Mouse (Mus musculus): Measurements from ENCODE around the gene Vmn2r4. TPM values are rescaled to one million over a fixed set of nuclear protein-coding genes. Genes with fewer than 3 reads are reported as not detected.
"Not testable (repeated sequence)": the region's sequence is repeated elsewhere in the genome, so short reads cannot be mapped to it uniquely, and the experiment has no call there.

Gene Vmn2r4
- not detected in 2 replicates for polyA plus RNA-seq (2014; fragmentation: Nextera tagmentation; extraction: Ambion mirVana)

- H3K4me3 ChIP-seq (ENCODE audit: low read depth, low read length); DNase-seq (ENCODE audit: low spot score); H3K4me1 ChIP-seq (replicated peaks; ENCODE audit: control insufficient read depth, insufficient read depth, low read length); H3K9me3 ChIP-seq (ENCODE audit: control insufficient read depth, low read length); H3K4me2 ChIP-seq (ENCODE audit: low read depth, low read length, severe bottlenecking); H3K9ac ChIP-seq (ENCODE audit: low read length); H3K27ac ChIP-seq (ENCODE audit: low read depth, low read length); H3K27me3 ChIP-seq (ENCODE audit: control insufficient read depth, insufficient read depth, low read length); H3K36me3 ChIP-seq (ENCODE audit: control insufficient read depth, insufficient read depth, low read length); ATAC-seq (replicated peaks; ENCODE audit: low FRiP score): not testable (repeated sequence)
- WGBS = 85% methylated on average over 3 of the region's 3 CpGs
These were observed at the start of gene Vmn2r4 for GRCm38 (mm10) chr3:64415268-64415667. Gene Vmn2r4, minus strand, starts transcription at chr3:64415368.

- H3K4me3 ChIP-seq (ENCODE audit: low read depth, low read length); H3K36me3 ChIP-seq (ENCODE audit: control insufficient read depth, insufficient read depth, low read length); H3K27me3 ChIP-seq (ENCODE audit: control insufficient read depth, insufficient read depth, low read length); H3K4me2 ChIP-seq (ENCODE audit: low read depth, low read length, severe bottlenecking); H3K27ac ChIP-seq (ENCODE audit: low read depth, low read length); ATAC-seq (replicated peaks; ENCODE audit: low FRiP score); H3K4me1 ChIP-seq (replicated peaks; ENCODE audit: control insufficient read depth, insufficient read depth, low read length); H3K9me3 ChIP-seq (ENCODE audit: control insufficient read depth, low read length); H3K9ac ChIP-seq (ENCODE audit: low read length); DNase-seq (ENCODE audit: low spot score): not testable (repeated sequence)
- 89% methylated on average over 7 of the region's 7 CpGs for WGBS
These were observed 19.1 kb upstream of the Vmn2r4 start for GRCm38 (mm10) chr3:64434261-64434660.

DNA sequence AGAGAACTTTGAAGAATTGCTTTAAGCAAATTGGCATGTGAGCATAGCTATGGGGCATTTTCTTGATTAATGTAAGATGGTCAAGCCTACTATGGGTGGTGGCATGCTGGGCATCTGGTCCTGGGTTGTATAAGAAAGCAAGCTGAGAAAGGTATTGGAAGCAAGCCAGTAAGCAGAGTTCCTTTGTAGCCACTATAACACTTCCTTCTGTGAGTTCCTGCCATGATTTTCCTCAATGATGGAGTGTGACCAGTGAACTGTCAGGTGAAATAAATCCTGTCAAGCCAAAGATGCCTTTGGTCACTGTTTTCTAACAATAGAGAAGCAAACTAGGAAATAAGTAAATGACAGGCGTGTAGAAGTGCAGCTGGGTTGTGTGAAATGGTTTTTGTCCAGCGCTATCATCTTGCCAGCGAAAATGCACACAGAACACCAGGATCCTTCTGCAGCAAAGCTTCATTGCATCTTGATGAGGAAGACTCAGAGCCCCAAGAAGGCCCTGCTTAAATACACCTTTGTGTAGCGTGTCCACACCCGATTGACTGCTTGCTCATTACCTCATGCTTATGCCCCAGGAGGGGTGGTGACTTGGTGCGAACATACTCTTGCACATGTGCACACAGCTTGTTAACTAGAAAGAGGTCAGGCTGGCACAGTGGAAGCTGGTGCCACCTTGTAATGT is 13.1 kb upstream of the Vmn2r4 start:
- WGBS = 93% methylated on average over 6 of the region's 6 CpGs
- not testable (repeated sequence) for H3K9ac ChIP-seq (ENCODE audit: low read length); H3K27me3 ChIP-seq (ENCODE audit: control insufficient read depth, insufficient read depth, low read length); H3K4me2 ChIP-seq (ENCODE audit: low read depth, low read length, severe bottlenecking); H3K9me3 ChIP-seq (ENCODE audit: control insufficient read depth, low read length); ATAC-seq (replicated peaks; ENCODE audit: low FRiP score); DNase-seq (ENCODE audit: low spot score); H3K27ac ChIP-seq (ENCODE audit: low read depth, low read length); H3K4me3 ChIP-seq (ENCODE audit: low read depth, low read length); H3K4me1 ChIP-seq (replicated peaks; ENCODE audit: control insufficient read depth, insufficient read depth, low read length); H3K36me3 ChIP-seq (ENCODE audit: control insufficient read depth, insufficient read depth, low read length)

- WGBS = 91% methylated on average over 1 of the region's 1 CpGs
- H3K9ac ChIP-seq (ENCODE audit: low read length); H3K27ac ChIP-seq (ENCODE audit: low read depth, low read length); H3K9me3 ChIP-seq (ENCODE audit: control insufficient read depth, low read length); DNase-seq (ENCODE audit: low spot score); H3K36me3 ChIP-seq (ENCODE audit: control insufficient read depth, insufficient read depth, low read length); H3K4me3 ChIP-seq (ENCODE audit: low read depth, low read length); H3K27me3 ChIP-seq (ENCODE audit: control insufficient read depth, insufficient read depth, low read length); ATAC-seq (replicated peaks; ENCODE audit: low FRiP score); H3K4me1 ChIP-seq (replicated peaks; ENCODE audit: control insufficient read depth, insufficient read depth, low read length); H3K4me2 ChIP-seq (ENCODE audit: low read depth, low read length, severe bottlenecking): not testable (repeated sequence)
These were observed 7.0 kb upstream of the Vmn2r4 start for GRCm38 (mm10) chr3:64422141-64422540.

DNA sequence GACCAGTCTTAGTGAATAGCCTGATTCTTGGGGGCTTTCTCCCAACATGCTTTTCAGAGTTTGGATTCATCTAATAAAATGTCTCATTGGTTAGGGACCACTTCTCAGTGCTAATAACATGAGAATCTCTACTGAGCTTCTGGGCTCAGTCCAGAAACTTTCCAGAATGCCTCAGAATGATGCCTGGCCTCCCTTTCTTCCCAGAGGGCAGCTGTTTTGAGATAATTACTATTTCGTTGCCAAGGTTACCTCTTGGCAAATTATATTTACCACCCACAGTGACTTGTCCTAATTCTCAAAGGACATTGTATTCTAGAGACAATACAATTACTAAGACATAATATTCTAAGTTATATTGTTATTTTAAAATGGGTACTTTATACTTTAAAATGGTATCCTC is 2.3 kb upstream of the Vmn2r4 start:
- not testable (repeated sequence) for H3K4me3 ChIP-seq (ENCODE audit: low read depth, low read length); H3K27ac ChIP-seq (ENCODE audit: low read depth, low read length); H3K4me2 ChIP-seq (ENCODE audit: low read depth, low read length, severe bottlenecking); ATAC-seq (replicated peaks; ENCODE audit: low FRiP score); H3K4me1 ChIP-seq (replicated peaks; ENCODE audit: control insufficient read depth, insufficient read depth, low read length); DNase-seq (ENCODE audit: low spot score); H3K27me3 ChIP-seq (ENCODE audit: control insufficient read depth, insufficient read depth, low read length); H3K36me3 ChIP-seq (ENCODE audit: control insufficient read depth, insufficient read depth, low read length); H3K9ac ChIP-seq (ENCODE audit: low read length); H3K9me3 ChIP-seq (ENCODE audit: control insufficient read depth, low read length)
- WGBS = 84% methylated on average over 1 of the region's 1 CpGs

- H3K4me2 ChIP-seq (ENCODE audit: low read depth, low read length, severe bottlenecking); H3K36me3 ChIP-seq (ENCODE audit: control insufficient read depth, insufficient read depth, low read length); H3K9me3 ChIP-seq (ENCODE audit: control insufficient read depth, low read length); ATAC-seq (replicated peaks; ENCODE audit: low FRiP score); DNase-seq (ENCODE audit: low spot score); H3K4me1 ChIP-seq (replicated peaks; ENCODE audit: control insufficient read depth, insufficient read depth, low read length); H3K4me3 ChIP-seq (ENCODE audit: low read depth, low read length); H3K27ac ChIP-seq (ENCODE audit: low read depth, low read length); H3K9ac ChIP-seq (ENCODE audit: low read length); H3K27me3 ChIP-seq (ENCODE audit: control insufficient read depth, insufficient read depth, low read length): not testable (repeated sequence)
These were observed 915 bp downstream of the Vmn2r4 start for GRCm38 (mm10) chr3:64414253-64414652.

GRCm38 (mm10) chr3:64359286-64360035 is 55.7 kb downstream of the Vmn2r4 start:
- DNase-seq (ENCODE audit: low spot score) = no peak
- no peak overlapping the region for H3K4me2 ChIP-seq (ENCODE audit: low read depth, low read length, severe bottlenecking)
- ATAC-seq (replicated peaks; ENCODE audit: low FRiP score) = peak; percentile 81
- no peaks in the 10 kb centered on the region for H3K36me3 ChIP-seq (ENCODE audit: control insufficient read depth, insufficient read depth, low read length)
- no peaks in the 10 kb centered on the region for H3K4me1 ChIP-seq (replicated peaks; ENCODE audit: control insufficient read depth, insufficient read depth, low read length)
- no peaks in the 10 kb centered on the region for H3K27me3 ChIP-seq (ENCODE audit: control insufficient read depth, insufficient read depth, low read length)
- no peak overlapping the region for H3K27ac ChIP-seq (ENCODE audit: low read depth, low read length)
- no peak overlapping the region for H3K9ac ChIP-seq (ENCODE audit: low read length)
- WGBS = 29% methylated on average over 2 of the region's 2 CpGs
- H3K9me3 ChIP-seq (ENCODE audit: control insufficient read depth, low read length) = no peaks in the 10 kb centered on the region
- no peak overlapping the region for H3K4me3 ChIP-seq (ENCODE audit: low read depth, low read length)

Measured in forebrain, embryonic 11.5 days (tissue).